Mouse (Mus musculus) heart, embryonic 10.5 days (tissue): ENCODE data around the gene Kcnj3. TPM values are rescaled to one million over a fixed set of nuclear protein-coding genes. Genes with fewer than 3 reads are reported as not detected.
"Not testable (repeated sequence)": the region's sequence is repeated elsewhere in the genome, so short reads cannot be mapped to it uniquely, and the experiment has no call there.

Experiments
- DNase-seq: peaks from one replicate; pipeline ENCODE4 v3.0.0-alpha.2; 2017; ENCODE audit warnings: low spot score
- H3K27ac ChIP-seq: fragments of 300-500 bp; sonication (generic); 2 replicates; pipeline ENCODE4 v1.5.1; 2016; ENCODE audit warnings: mild to moderate bottlenecking
- H3K27me3 ChIP-seq: fragments of 300-500 bp; sonication (generic); 2 replicates; pipeline ENCODE4 v1.6.1; 2016; ENCODE audit warnings: mild to moderate bottlenecking; ENCODE audit not compliant: poor library complexity, insufficient read depth, severe bottlenecking
- H3K36me3 ChIP-seq: fragments of 300-500 bp; sonication (generic); 2 replicates; pipeline ENCODE4 v1.6.1; 2016; ENCODE audit warnings: mild to moderate bottlenecking, moderate library complexity
- H3K4me1 ChIP-seq: fragments of 300-500 bp; sonication (generic); 2 replicates; pipeline ENCODE4 v1.6.1; 2016; ENCODE audit warnings: mild to moderate bottlenecking
- H3K4me3 ChIP-seq: fragments of 300-500 bp; sonication (generic); 2 replicates; pipeline ENCODE4 v1.5.1; 2016; ENCODE audit warnings: mild to moderate bottlenecking, moderate library complexity
- H3K9me3 ChIP-seq: fragments of 300-500 bp; sonication (generic); 2 replicates; pipeline ENCODE4 v1.6.1; 2016; ENCODE audit warnings: mild to moderate bottlenecking, moderate library complexity
- WGBS: fragments of 180-500 bp; shearing (Covaris S2); methylation state at CpG from one replicate; pipeline ENCODE4 v1.1.7; 2016; 5-methylcytosine and 5-hydroxymethylcytosine counted together
- polyA plus RNA-seq: library from polyadenylated mRNA; unstranded; fragments of >200 nt; fragmentation: Nextera tagmentation; extraction: Ambion mirVana; gene quantifications from 2 replicates; pipeline ENCODE4 v1.2.1, GENCODE M21; 2016

The Kcnj3 gene
- polyA plus RNA-seq, 1 experiment from 2014 or later: 2.6 TPM

- H3K4me1 ChIP-seq: no peaks in the 10 kb centered on the region
- H3K9me3 ChIP-seq: no peaks in the 10 kb centered on the region
- H3K36me3 ChIP-seq: no peaks in the 10 kb centered on the region
- DNase-seq: no peak
- 87% methylated on average over 2 of the region's 2 CpGs for WGBS
- H3K27me3 ChIP-seq: no peaks in the 10 kb centered on the region
- no peak overlapping the region for H3K27ac ChIP-seq
- H3K4me3 ChIP-seq: no peak overlapping the region
Observed at GRCm38 (mm10) chr2:55459195-55459594, 23.4 kb downstream of the Kcnj3 start.

- Histone ChIP-seq H3K4me1 (no peaks in the 10 kb centered on the region), H3K27ac (no peak overlapping the region), H3K36me3 (no peaks in the 10 kb centered on the region), H3K27me3 (no peaks in the 10 kb centered on the region), H3K9me3 (no peaks in the 10 kb centered on the region), H3K4me3 (no peak overlapping the region)
- WGBS: 82% methylated on average over 2 of the region's 2 CpGs
- no peak for DNase-seq
Observed at GRCm38 (mm10) chr2:55469141-55469540, 33.4 kb downstream of the Kcnj3 start.

DNA sequence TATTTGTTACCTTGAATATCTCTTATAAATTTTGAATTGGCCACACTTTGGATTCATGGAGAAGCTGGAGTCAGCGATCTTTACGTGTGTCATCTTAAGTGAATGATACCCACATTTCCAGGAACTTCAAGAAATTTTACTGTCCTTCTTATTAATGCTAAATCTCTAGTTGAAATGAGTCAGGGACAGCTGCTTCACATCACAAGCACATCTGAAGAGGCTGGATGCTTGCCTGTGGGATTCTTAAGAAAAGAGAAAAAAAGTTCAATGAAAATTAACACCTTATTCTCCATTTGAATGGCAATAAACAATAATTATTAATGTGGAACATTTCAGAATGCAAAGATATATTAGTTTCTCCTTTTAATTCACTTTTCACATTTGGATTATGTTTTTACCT is 34.2 kb downstream of the Kcnj3 start:
- Histone ChIP-seq H3K36me3 (no peaks in the 10 kb centered on the region), H3K27me3 (no peaks in the 10 kb centered on the region), H3K27ac (no peak overlapping the region), H3K9me3 (no peaks in the 10 kb centered on the region), H3K4me3 (no peak overlapping the region), H3K4me1 (no peaks in the 10 kb centered on the region)
- 87% methylated on average over 2 of the region's 2 CpGs for WGBS
- no peak for DNase-seq

DNA sequence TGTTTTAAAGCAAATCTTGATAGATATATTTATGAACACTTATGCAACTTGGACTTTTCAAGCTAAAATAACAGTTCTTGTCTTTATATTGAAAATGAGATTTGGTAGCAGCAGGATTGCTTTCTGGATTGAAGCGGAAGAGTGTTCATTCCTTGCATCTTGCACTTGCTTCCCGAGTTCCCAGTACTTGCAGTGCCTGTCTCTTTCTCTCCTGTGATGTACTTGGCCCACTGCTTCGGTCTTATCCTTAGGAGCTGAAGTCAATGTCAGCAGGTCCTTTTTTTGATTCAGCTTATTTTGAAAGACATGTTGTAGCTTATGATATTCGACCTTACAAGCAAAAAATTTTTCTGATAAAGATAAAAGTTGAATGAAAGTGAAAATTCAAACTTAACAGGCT is 43.7 kb downstream of the Kcnj3 start:
- H3K27me3 ChIP-seq: no peaks in the 10 kb centered on the region
- no peak for DNase-seq
- no peak overlapping the region for H3K4me3 ChIP-seq
- H3K9me3 ChIP-seq: no peaks in the 10 kb centered on the region
- no peaks in the 10 kb centered on the region for H3K4me1 ChIP-seq
- no peaks in the 10 kb centered on the region for H3K36me3 ChIP-seq
- H3K27ac ChIP-seq: no peak overlapping the region
- 59% methylated on average over 4 of the region's 4 CpGs for WGBS

- H3K27ac ChIP-seq: no peak overlapping the region
- H3K27me3 ChIP-seq: no peaks in the 10 kb centered on the region
- no peaks in the 10 kb centered on the region for H3K9me3 ChIP-seq
- DNase-seq: no peak
- H3K4me1 ChIP-seq: no peaks in the 10 kb centered on the region
- 57% methylated on average over 4 of the region's 4 CpGs for WGBS
- no peaks in the 10 kb centered on the region for H3K36me3 ChIP-seq
- no peak overlapping the region for H3K4me3 ChIP-seq
Observed at GRCm38 (mm10) chr2:55479933-55480601, 44.3 kb downstream of the Kcnj3 start.

- no peak overlapping the region for H3K27ac ChIP-seq
- H3K36me3 ChIP-seq: no peaks in the 10 kb centered on the region
- no peak overlapping the region for H3K4me3 ChIP-seq
- H3K4me1 ChIP-seq: no peaks in the 10 kb centered on the region
- H3K9me3 ChIP-seq: no peaks in the 10 kb centered on the region
- DNase-seq: no peak
- H3K27me3 ChIP-seq: no peaks in the 10 kb centered on the region
Observed at GRCm38 (mm10) chr2:55480602-55480965, 44.8 kb downstream of the Kcnj3 start.

DNA sequence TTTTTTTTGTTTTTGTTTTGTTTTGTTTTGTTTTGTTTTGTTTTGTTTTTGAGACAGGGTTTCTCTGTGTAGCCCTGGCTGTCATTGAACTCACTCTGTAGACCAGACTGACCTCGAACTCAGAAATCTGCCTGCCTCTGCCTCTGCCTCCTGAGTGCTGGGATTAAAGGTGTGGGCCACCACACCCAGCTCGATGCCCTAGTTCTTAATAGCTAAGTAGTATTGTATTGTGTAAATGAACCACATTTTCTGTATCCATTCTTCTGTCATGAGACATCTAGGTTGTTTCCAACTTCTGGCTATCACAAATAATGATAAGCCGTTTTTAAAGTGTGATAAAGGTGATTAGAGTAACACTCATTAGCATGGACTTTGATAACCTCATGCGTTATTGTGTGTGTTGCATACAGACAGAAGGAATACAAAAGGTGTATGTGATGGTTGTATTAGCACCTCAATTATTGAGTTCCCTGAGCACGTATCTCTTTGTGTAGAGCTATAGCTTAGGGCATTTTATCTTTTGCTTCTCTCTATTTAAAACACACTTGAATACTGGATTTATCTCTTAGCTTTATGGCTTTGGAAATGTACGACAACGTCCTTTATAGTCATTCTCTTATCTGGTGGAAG is 49.8 kb downstream of the Kcnj3 start:
- H3K9me3 ChIP-seq, H3K36me3 ChIP-seq, H3K27ac ChIP-seq, H3K4me1 ChIP-seq, H3K27me3 ChIP-seq, H3K4me3 ChIP-seq, DNase-seq: not testable (repeated sequence)
- 81% methylated on average over 7 of the region's 7 CpGs for WGBS

- no peaks in the 10 kb centered on the region for H3K36me3 ChIP-seq
- no peaks in the 10 kb centered on the region for H3K9me3 ChIP-seq
- no peak overlapping the region for H3K27ac ChIP-seq
- WGBS: 71% methylated on average over 9 of the region's 9 CpGs
- H3K27me3 ChIP-seq: no peaks in the 10 kb centered on the region
- no peak for DNase-seq
- no peaks in the 10 kb centered on the region; the same call in 1 of the 2 replicates for H3K4me1 ChIP-seq
- no peak overlapping the region for H3K4me3 ChIP-seq
Observed at GRCm38 (mm10) chr2:55503390-55504176, 67.8 kb downstream of the Kcnj3 start.

DNA sequence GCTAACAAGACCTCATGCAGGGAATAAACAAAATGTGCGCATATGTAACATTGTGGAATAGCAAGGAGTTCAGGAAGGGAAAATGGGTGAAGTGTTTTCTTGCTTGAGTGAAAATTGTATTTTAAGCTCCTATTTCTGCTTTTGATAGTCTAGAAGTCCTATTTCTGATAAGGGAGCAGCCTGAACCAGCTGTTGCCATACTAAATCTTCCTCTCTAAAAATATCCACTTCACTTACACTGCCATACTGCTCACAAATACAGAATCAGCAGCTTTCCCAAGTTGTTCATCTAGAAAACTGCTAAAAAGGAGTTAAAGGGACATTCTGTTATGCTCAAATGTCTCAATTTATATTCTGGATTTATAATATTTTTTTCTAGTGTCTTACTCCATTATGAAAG is 69.9 kb downstream of the Kcnj3 start:
- WGBS: 90% methylated on average over 1 of the region's 1 CpGs
- Histone ChIP-seq H3K4me3 (no peak overlapping the region), H3K36me3 (no peaks in the 10 kb centered on the region), H3K4me1 (no peaks in the 10 kb centered on the region; the same call in 1 of the 2 replicates), H3K9me3 (no peaks in the 10 kb centered on the region), H3K27me3 (no peaks in the 10 kb centered on the region), H3K27ac (no peak overlapping the region)
- no peak for DNase-seq

DNA sequence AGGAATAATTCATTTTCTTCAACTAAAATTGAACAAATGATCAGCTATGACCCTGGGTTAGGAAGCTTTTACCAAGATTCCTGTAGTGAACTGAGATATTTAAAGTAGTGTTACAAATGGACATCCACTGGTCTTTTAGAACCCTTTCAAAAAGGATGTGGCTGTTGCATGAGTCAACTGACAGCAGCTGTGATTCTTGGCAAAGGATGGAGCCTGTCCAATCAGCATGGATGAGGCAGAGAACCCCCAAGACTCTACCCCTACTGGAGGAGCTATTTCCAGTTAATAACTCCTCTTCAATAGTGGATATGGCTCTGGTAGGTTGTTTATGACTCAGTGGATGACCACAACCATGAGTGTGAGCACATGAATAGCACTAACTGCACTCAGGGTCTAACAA is 81.5 kb downstream of the Kcnj3 start:
- H3K27me3 ChIP-seq: no peaks in the 10 kb centered on the region
- no peaks in the 10 kb centered on the region for H3K9me3 ChIP-seq
- DNase-seq: no peak
- no peak overlapping the region for H3K4me3 ChIP-seq
- H3K4me1 ChIP-seq: no peaks in the 10 kb centered on the region
- no peaks in the 10 kb centered on the region for H3K36me3 ChIP-seq
- H3K27ac ChIP-seq: no peak overlapping the region

GRCm38 (mm10) chr2:55532738-55533491 is 97.1 kb downstream of the Kcnj3 start:
- no peaks in the 10 kb centered on the region for H3K27me3 ChIP-seq
- no peaks in the 10 kb centered on the region for H3K9me3 ChIP-seq
- H3K4me3 ChIP-seq: no peak overlapping the region
- H3K4me1 ChIP-seq: no peaks in the 10 kb centered on the region
- WGBS: 81% methylated on average over 8 of the region's 8 CpGs
- no peak overlapping the region for H3K27ac ChIP-seq
- H3K36me3 ChIP-seq: no peaks in the 10 kb centered on the region
- no peak for DNase-seq

- no peaks in the 10 kb centered on the region for H3K27me3 ChIP-seq
- no peak overlapping the region for H3K27ac ChIP-seq
- DNase-seq: no peak
- H3K4me1 ChIP-seq: no peaks in the 10 kb centered on the region
- H3K9me3 ChIP-seq: no peaks in the 10 kb centered on the region
- H3K4me3 ChIP-seq: no peak overlapping the region
- 68% methylated on average over 2 of the region's 2 CpGs for WGBS
- H3K36me3 ChIP-seq: no peaks in the 10 kb centered on the region
Observed at GRCm38 (mm10) chr2:55534946-55535345, 99.2 kb downstream of the Kcnj3 start.

GRCm38 (mm10) chr2:55535482-55535881 is 99.7 kb downstream of the Kcnj3 start:
- no peaks in the 10 kb centered on the region for H3K4me1 ChIP-seq
- DNase-seq: no peak
- H3K36me3 ChIP-seq: no peaks in the 10 kb centered on the region
- no peaks in the 10 kb centered on the region for H3K9me3 ChIP-seq
- no peak overlapping the region for H3K27ac ChIP-seq
- 76% methylated on average over 1 of the region's 1 CpGs for WGBS
- no peaks in the 10 kb centered on the region for H3K27me3 ChIP-seq
- H3K4me3 ChIP-seq: no peak overlapping the region
